Mouse (Mus musculus) heart, postnatal 4 days (tissue): ENCODE results near the gene Srrm3. TPM values are rescaled to one million over a fixed set of nuclear protein-coding genes. Genes with fewer than 3 reads are reported as not detected.

Experiments used
- DNase-seq: peaks from one replicate; pipeline ENCODE4 v3.0.0; 2021
- total RNA-seq, 2 experiments: library from RNA; stranded (reverse); gene quantifications; 2 replicates each; pipeline ENCODE4 v1.2.3; 2021

The Srrm3 gene
- total RNA-seq, 2 experiments from 2014 or later = 0.12 to 0.20 TPM

- DNase-seq = no peak
These were observed 66.3 kb downstream of the Srrm3 start for GRCm38 (mm10) chr5:135872996-135873395.

GRCm38 (mm10) chr5:135873753-135874152 is 67.1 kb downstream of the Srrm3 start:
- no peak for DNase-seq

- DNase-seq = peak; percentile 78
These were observed 70.5 kb downstream of the Srrm3 start for GRCm38 (mm10) chr5:135877180-135877579.

- DNase-seq = peak; percentile 65
These were observed 71.1 kb downstream of the Srrm3 start for GRCm38 (mm10) chr5:135877831-135878231.

GRCm38 (mm10) chr5:135879449-135880158 is 72.9 kb downstream of the Srrm3 start:
- DNase-seq = peak; percentile 86

- DNase-seq = no peak
These were observed 78.0 kb downstream of the Srrm3 start for GRCm38 (mm10) chr5:135884641-135885040.

- peak; percentile 92 for DNase-seq
These were observed 81.0 kb downstream of the Srrm3 start, which contains the start of gene Hspb1 for GRCm38 (mm10) chr5:135887675-135888102. TSS of gene Hspb1 (plus strand) at chr5:135887919.

- DNase-seq = peak; percentile 47
These were observed 81.9 kb downstream of the Srrm3 start for GRCm38 (mm10) chr5:135888405-135889215.

GRCm38 (mm10) chr5:135890323-135890722 is 83.6 kb downstream of the Srrm3 start:
- no peak for DNase-seq

GRCm38 (mm10) chr5:135890920-135891319 is 84.2 kb downstream of the Srrm3 start:
- DNase-seq = no peak

GRCm38 (mm10) chr5:135892589-135893351 is 86.1 kb downstream of the Srrm3 start:
- no peak for DNase-seq

- DNase-seq = no peak
These were observed 88.3 kb downstream of the Srrm3 start for GRCm38 (mm10) chr5:135894958-135895357.

- peak; percentile 70 for DNase-seq
These were observed 91.3 kb downstream of the Srrm3 start for GRCm38 (mm10) chr5:135898028-135898427.

GRCm38 (mm10) chr5:135898995-135899394 is 92.3 kb downstream of the Srrm3 start:
- DNase-seq = no peak

- DNase-seq = no peak
These were observed 93.1 kb downstream of the Srrm3 start for GRCm38 (mm10) chr5:135899833-135900232.

- DNase-seq = no peak
These were observed 94.0 kb downstream of the Srrm3 start for GRCm38 (mm10) chr5:135900701-135901100.

- no peak for DNase-seq
These were observed 94.8 kb downstream of the Srrm3 start for GRCm38 (mm10) chr5:135901354-135902095.

GRCm38 (mm10) chr5:135903058-135903457 is 96.4 kb downstream of the Srrm3 start:
- no peak for DNase-seq

- DNase-seq = peak; percentile 96
These were observed 97.0 kb downstream of the Srrm3 start for GRCm38 (mm10) chr5:135903551-135904151.

GRCm38 (mm10) chr5:135904259-135904658 is 97.6 kb downstream of the Srrm3 start:
- DNase-seq = no peak
